Mouse (Mus musculus) testis, postnatal 10 days (tissue): ENCODE measurements at regions not wholly inside any gene's neighbourhood (a gene's known extent, or its start where the extent isn't known, plus 50 kb on each side); places are given as distances from the start of the nearest gene placed in this dataset.

ENCODE experiments used
- DNase-seq: peaks from one replicate; pipeline ENCODE4 v3.0.0; 2021; ENCODE audit warnings: low spot score

DNA sequence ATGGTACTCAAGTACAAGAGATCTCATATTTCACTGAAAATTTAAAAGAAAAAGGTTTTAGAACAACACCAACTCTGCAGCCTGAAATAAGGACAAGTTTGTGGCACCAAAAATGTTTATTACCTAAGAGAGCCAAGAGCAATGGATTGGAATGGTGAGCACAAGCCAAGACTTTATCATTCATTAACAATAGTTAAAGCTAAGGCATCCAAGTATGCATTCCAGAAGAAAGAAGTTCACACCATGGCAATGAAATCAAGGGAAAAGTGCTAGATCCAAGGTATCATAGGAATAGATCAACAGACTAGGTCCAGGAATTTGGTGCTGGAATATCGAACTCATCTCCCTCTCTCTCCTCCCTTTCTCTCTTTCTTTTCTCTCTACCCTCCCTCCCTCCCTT lies 63.8 kb upstream of the P3h2 start:
- DNase-seq, result no peak

DNA sequence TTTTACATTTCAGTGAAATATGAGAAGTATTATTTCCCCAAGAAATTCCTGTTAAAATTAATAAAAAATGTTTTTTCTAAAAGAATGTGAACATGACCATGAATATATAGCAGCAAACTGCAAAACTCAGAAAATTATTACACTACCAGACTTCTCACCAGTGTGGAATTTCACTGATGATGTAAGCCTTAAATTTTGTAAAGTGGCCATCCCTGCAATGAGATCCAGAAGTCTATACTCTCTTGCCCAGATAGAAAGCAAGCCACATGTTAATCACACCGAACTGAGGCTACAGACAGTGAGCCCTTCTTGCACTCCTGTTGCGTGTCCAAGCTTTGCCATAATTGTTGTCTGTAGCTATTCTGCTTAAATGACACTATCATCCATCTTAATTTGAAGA lies 62.6 kb upstream of the P3h2 start:
- DNase-seq, result no peak

DNA sequence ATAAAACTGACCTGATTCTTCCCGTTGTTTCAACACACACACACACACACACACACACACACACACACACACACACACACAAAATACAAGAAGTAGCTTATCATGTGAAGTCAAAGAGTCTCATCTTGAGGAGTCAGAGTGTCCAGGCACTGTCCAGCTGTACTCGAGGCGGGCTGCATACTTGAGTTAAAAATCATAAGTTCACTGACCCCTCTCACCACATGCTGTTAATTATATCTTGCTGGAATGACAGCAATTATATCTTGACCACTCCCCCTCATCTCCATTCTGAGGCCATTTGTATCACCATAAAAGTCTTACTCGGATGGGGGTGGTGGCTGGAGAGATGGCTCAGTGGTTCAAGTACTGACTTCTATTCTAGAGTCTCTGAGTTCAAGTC lies 58.5 kb upstream of the P3h2 start:
- DNase-seq, result no peak

DNA sequence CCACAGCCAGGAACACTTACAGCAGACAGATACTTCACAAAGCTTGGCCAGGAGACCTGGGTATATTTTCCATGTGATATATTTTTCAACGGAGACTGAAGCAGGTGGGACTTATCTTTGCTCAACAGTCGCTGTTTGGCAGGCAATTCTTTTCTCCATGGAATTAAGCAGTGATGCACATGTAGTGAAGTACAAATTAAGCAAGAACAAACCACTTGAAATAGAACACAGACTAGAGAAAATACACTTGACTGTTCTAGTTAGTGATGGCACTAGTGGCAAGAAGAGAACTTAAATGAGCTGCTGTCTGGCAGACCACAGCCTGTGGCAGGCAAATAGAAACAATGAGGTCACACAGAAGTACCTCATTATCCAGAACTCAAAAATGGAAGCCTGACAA lies 57.8 kb upstream of the P3h2 start:
- no peak for DNase-seq

DNA sequence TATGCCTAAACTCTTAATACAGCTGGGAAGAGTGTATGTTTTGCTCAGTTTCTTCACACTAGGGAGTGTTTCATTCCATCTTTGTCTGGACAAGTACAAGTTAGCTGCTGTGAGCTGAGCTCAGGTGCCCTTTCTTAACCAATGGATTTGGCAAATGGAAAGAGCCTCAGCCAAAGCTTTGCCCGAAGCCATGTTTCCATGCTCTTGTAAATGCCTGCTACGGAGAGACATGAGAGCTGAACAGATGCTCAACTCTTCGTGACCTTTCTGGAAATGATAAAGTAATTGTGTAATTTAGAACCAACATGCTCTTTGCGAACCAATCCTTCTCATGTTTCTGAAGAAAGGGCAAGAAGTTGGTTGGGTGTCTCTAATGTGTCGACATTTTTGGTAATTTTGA lies 52.0 kb upstream of the P3h2 start:
- DNase-seq, result no peak
